Mouse (Mus musculus): ENCODE data around the gene Mpo.
A peak's percentile ranks its signal among the peaks of the same experiment; 100 is the strongest.

The Mpo gene

GRCm38 (mm10) chr11:87793460-87793859 is at the start of gene Mpo:
Gene Mpo (plus strand): TSS chr11:87793581.
- DNase-seq (ENCODE audit: low spot score in 2 of 2) = no peak

DNA sequence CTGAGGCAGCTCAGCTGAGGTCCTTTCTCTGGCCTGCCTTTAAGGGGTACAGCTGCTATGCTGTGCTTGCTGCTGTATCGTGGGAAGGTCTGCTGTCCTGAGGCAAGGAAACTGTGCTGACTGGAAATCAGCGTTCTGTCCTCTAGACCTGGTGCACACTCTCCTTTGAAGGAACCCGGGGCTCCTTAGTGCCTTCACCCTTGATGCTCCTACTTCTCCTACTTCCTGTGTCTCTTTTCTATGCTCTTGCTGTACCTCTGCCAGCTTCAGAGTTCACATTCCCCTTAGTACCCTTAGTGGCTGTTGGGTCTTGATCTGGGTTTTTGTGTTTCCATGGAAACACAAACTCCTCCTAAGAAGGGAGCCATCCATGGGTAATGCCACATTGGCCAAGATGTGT is 49.7 kb upstream of the Mpo start:
- DNase-seq (ENCODE audit: low spot score in 2 of 2) = no peak

GRCm38 (mm10) chr11:87744964-87745363 is 48.4 kb upstream of the Mpo start:
- DNase-seq (ENCODE audit: low spot score in 2 of 2) = peak; percentile 92 to 93

- no peak for DNase-seq (ENCODE audit: low spot score in 2 of 2)
Measured at GRCm38 (mm10) chr11:87745632-87746555, 47.5 kb upstream of the Mpo start.

DNA sequence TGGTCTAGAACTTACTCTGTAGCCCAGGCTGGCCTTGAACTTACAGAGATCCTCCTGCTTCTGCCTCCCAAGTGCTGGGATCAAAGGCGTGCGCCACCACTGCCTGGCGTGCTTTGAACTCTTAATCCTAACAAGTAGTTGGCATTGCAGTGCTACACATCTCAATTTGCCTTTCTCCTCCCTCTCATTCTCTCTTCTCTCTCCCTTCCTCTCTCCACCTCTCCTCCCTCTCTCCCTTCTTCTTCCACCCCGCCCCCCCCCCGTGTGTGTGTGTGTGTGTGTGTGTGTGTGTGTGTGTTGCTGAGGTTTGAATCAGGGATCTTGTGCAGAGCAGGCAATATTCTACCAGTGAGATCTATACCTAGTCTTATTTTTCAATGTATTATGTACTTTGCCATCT is 46.1 kb upstream of the Mpo start:
- no peak for DNase-seq (ENCODE audit: low spot score in 2 of 2)

DNA sequence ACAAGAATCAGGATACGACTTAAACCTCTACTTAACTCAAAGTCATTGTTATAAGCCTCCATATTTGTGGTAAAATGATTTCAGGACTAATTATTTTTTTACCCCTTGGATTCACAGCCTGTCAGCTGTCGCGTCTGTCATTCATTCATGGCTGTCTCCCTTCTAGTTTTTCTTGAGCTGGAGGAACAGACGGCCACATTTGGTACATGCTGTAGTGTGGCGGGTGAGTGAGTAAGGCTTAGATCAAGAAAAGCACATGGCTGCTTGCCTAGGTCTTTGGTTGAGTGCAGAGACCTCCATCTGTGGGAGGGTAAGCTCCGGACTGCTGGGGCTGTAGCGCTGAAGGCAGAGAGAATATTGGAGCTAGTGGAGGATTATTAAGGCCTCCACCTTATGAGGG is 45.7 kb upstream of the Mpo start:
- no peak for DNase-seq (ENCODE audit: low spot score in 2 of 2)

DNA sequence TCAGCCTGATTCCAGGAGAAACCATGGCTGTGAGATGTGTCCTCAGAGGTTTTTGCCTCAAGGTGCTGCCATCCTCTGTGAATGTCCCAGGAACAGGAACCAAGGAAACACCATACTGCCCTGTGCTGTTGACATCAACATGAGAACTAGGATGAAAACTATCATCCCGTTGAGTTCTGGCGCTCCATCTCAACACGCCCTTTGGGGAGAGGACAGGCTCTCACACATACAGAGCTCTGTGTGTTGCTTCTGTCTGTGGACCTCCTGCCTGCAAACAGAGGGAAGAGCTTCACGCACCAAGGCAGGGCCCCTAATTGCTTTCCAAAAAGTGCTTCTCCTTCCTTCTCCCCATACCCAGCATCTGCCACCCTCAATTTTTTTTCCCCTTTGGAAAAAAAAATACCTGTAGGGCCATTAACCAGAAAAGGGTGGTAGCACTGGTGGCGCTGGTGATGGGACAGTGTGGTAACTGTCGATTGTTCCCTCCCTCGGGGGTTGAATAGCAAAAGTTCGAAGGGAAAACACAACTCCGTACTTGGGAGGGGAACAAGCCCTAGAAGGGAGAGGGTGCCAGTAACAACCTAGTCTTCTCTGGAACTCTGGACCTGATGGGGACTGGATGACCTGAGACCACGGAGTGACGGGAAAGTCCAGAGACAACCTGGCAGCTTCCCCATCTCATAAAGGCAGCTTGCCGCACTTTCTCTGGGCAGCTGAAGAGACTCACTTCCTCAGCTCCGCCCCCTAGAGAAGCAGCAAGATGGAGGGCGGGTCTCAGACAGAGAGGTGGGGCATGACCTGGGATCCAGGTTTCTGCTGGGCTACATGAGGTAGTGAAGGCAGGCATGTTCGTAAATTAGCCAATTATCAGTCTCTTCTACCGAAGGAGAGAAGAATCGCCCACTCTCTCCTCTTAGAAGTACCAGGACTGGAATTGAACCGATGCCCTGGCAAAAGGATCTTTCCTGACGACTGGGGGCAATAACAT is 45.0 kb upstream of the Mpo start:
- peak; percentile 93 to 95 for DNase-seq (ENCODE audit: low spot score in 2 of 2)

- DNase-seq (ENCODE audit: low spot score in 2 of 2) = peak; percentile 98
Measured at GRCm38 (mm10) chr11:87749192-87750042, 44.0 kb upstream of the Mpo start.

DNA sequence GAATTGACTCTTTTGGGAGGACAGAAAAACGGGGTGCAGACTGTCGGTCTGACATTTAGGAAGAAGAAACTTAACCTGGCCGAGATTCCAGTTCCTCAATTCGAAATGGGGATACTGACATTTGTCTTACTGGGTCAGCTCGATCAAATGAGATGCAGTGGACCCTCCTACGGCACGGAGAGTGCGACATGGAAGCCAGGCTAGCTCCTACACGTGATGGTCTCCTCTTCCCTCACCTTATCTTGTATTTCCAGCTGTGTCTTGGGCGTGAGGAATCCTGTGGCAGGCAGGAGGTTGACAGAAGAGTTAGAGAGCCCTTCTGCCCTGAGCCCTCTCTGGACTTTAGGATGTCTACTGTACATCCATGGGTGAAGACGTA is 43.3 kb upstream of the Mpo start:
- DNase-seq (ENCODE audit: low spot score in 2 of 2) = peak; percentile 58 to 76

GRCm38 (mm10) chr11:87750521-87750920 is 42.9 kb upstream of the Mpo start:
- peak; percentile 59 to 72 for DNase-seq (ENCODE audit: low spot score in 2 of 2)

- DNase-seq (ENCODE audit: low spot score in 2 of 2) = peak; percentile 48 to 64
Measured at GRCm38 (mm10) chr11:87751031-87751430, 42.4 kb upstream of the Mpo start.

DNA sequence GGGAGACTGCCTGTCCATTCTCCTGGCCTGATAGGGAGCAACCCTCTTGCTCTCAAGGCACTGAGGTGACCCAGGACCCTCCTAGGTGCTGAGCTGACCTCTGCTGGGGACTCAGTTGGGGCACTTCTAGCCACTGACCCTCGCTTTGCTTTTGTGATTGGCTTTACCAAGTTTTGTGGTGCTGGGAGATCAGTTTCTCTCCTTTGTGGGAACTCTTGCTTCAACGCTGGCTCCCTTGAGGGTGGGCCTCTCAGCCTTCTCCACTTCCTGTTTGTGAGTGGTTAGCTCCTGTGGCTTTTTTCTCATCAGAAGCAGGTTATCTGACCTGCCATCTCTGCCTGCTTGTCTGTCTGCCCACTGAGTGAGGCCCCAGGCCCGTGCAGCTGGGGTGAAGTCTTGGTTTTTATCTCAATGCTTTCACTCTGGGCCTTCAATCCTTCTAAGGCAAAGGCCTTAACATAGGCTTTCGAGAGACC is 41.9 kb upstream of the Mpo start:
- DNase-seq (ENCODE audit: low spot score in 2 of 2) = peak; percentile 88 to 91

DNA sequence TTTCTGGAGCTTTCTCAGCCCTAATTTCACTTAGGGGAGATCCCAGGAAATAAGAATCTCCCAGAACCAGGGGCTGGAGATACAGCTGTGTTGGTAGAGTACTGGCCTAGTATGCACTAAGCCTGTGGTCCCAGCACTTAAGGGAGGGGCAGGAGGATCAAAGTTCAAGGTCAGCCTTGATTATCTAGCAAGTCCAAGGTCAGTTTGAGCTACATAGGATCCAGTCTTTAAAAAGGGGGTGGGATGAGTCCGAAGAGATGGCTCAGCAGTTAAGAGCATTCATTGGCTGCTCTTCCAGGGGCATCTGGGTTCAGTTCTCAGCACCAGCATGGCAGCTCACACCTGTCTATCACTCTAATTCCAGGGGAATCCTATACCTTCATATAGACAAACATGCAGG is 41.1 kb upstream of the Mpo start:
- no peak for DNase-seq (ENCODE audit: low spot score in 2 of 2)

GRCm38 (mm10) chr11:87753255-87753654 is 40.1 kb upstream of the Mpo start:
- DNase-seq (ENCODE audit: low spot score in 2 of 2) = peak in 1 of 2 experiments; percentile 31

DNA sequence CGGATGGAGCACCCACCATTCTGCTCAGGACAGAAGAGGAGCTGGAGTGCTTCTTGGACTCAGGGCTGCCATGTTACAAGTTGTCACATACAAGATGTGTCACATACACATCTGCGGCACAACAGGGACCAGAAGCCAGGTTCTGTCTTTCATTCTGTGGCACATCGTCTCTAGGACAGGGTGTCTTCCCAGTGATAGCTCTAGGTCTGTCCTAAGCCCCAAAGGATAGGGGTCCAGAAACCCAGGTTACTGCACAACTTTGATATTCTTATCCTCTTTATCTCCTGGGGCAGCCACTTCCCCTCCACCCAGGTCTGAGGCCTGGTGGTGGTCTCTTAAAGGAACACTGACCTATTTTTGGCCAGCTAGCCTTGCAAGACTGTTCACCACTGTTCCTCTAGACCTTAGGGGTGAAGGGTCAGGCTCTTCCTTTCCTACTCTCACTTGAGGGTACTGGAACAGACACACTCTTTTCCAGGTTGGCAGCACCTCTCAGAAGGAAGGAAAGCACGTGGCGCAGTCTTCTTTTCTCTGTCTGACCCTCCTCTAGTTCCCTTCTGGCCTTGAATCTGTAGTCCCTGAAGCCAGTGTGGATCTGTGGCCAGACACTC is 39.4 kb upstream of the Mpo start:
- peak; percentile 46 to 48 for DNase-seq (ENCODE audit: low spot score in 2 of 2)

- peak; percentile 94 to 95 for DNase-seq (ENCODE audit: low spot score in 2 of 2)
Measured at GRCm38 (mm10) chr11:87754603-87755002, 38.8 kb upstream of the Mpo start.

DNA sequence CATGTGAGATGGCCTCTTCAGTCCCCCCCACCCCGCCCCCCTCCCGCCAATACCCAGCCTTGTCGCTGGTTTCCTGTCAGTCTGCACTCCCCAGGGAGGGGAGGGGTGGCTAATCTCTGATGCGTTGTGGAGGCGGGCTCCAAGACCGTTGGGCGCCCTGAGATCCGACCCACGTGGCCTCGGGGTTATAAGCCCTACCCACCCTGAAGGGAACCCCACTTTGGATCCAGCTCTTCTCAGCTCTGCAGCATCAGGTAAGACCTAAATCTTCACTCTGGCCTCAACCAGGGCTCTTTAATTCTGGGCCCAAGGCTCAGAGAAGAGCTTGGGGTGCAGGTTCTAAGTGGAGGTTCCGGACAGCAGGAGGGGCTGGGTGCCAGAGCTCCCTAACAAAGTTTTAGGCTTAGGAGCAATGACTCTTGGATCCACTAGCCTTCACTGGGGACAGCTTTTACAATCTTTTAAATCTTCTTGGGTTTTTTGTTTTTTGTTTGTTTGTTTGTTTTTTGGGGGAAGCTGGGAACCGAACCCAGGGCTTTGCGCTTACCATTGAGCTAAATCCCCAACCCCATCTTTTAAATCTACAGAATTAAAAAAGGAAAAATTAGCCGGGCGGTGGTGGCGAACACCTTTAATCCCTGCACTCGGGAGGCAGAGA is 37.9 kb upstream of the Mpo start:
- DNase-seq (ENCODE audit: low spot score in 2 of 2) = peak; percentile 99 to 100

GRCm38 (mm10) chr11:87756251-87756820 is 37.0 kb upstream of the Mpo start:
- DNase-seq (ENCODE audit: low spot score in 2 of 2) = peak; percentile 87 to 90

- peak; percentile 57 to 68 for DNase-seq (ENCODE audit: low spot score in 2 of 2)
Measured at GRCm38 (mm10) chr11:87757001-87757954, 36.1 kb upstream of the Mpo start.

Measured in spleen, postnatal 36 days (tissue).